Comparison of ENCODE assay signal across 8 mouse cellular contexts in genomic region chr7:109960613-109961154, GRCm38 (mm10). TPM values are rescaled to one million over a fixed set of nuclear protein-coding genes. Genes with fewer than 3 reads are reported as not detected.
DNase-seq lines count a peak whose midpoint lies in the region; ATAC-seq and TF ChIP-seq lines count a peak whose summit lies in the region.

No protein-coding gene starts in this region.

- H3K9ac ChIP-seq in heart, embryonic 15.5 days, result peak overlapping the region; percentile 98
- H3K9ac ChIP-seq in ES-E14 (ENCODE audit: insufficient read depth, low read depth, low read length, poor library complexity, severe bottlenecking), result peak overlapping the region; percentile 81
- H3K9ac ChIP-seq in forebrain, embryonic 15.5 days (replicated peaks), result peak overlapping the region; percentile 93
- peak overlapping the region; percentile 94 for H3K9ac ChIP-seq in liver, postnatal 0 days (replicated peaks)

- no peak for TF ChIP-seq CTCF in liver, postnatal 0 days (IDR thresholded peaks at IDR 0.05; ENCODE audit: low read depth)

- no peak for TF ChIP-seq EP300 in liver, postnatal 0 days (IDR thresholded peaks at IDR 0.05; ENCODE audit: low read depth)

- H3K4me2 ChIP-seq in heart, embryonic 15.5 days, result peak overlapping the region; percentile 86
- peak overlapping the region; percentile 63 for H3K4me2 ChIP-seq in forebrain, embryonic 15.5 days (replicated peaks)
- H3K4me2 ChIP-seq in liver, postnatal 0 days (ENCODE audit: low read depth, low read length), result peak overlapping the region; percentile 85

- H3K9me3 ChIP-seq in heart, embryonic 15.5 days (replicated peaks), result no peaks in the 10 kb centered on the region
- H3K9me3 ChIP-seq in ES-E14 (ENCODE audit: control insufficient read depth, insufficient read depth, low read depth, low read length), result no peaks in the 10 kb centered on the region
- H3K9me3 ChIP-seq in forebrain, embryonic 15.5 days, result no peaks in the 10 kb centered on the region
- no peaks in the 10 kb centered on the region for H3K9me3 ChIP-seq in liver, postnatal 0 days (ENCODE audit: low read length)

- no peaks in the 10 kb centered on the region for H3K36me3 ChIP-seq in heart, embryonic 15.5 days
- H3K36me3 ChIP-seq in ES-E14 (ENCODE audit: control insufficient read depth, insufficient read depth, low read length, poor library complexity, severe bottlenecking), result no peaks in the 10 kb centered on the region
- H3K36me3 ChIP-seq in forebrain, embryonic 15.5 days, result no peaks in the 10 kb centered on the region
- no peaks in the 10 kb centered on the region for H3K36me3 ChIP-seq in liver, postnatal 0 days (replicated peaks; ENCODE audit: insufficient read depth, low read length)

- WGBS in heart, embryonic 15.5 days, result 11% methylated on average over 13 of the region's 13 CpGs
- 7% methylated on average over 13 of the region's 13 CpGs for WGBS in forebrain, embryonic 15.5 days
- 12% methylated on average over 13 of the region's 13 CpGs for WGBS in liver, postnatal 0 days (ENCODE audit: insufficient replicate concordance)

- H3K4me3 ChIP-seq in heart, embryonic 15.5 days, result peak overlapping the region; percentile 87
- H3K4me3 ChIP-seq in ES-E14 (ENCODE audit: insufficient read depth in 1 of 2, low read depth in 1 of 2, low read length in 2 of 2, poor library complexity in 1 of 2, severe bottlenecking in 1 of 2), result peak overlapping the region; percentile 81 to 86
- peak overlapping the region; percentile 90 for H3K4me3 ChIP-seq in forebrain, embryonic 15.5 days
- H3K4me3 ChIP-seq in liver, postnatal 0 days (ENCODE audit: low read depth, low read length), result peak overlapping the region; percentile 82

- peaks cover 34% of the 10 kb centered on the region for H3K4me1 ChIP-seq in heart, embryonic 15.5 days (replicated peaks)
- H3K4me1 ChIP-seq in ES-E14 (ENCODE audit: control insufficient read depth in 2 of 2, insufficient read depth in 2 of 2, low read length in 2 of 2, poor library complexity in 1 of 2), result no peaks in the 10 kb centered on the region
- H3K4me1 ChIP-seq in forebrain, embryonic 15.5 days, result peaks cover 37% of the 10 kb centered on the region
- H3K4me1 ChIP-seq in liver, postnatal 0 days (ENCODE audit: insufficient read depth), result peaks cover 24% of the 10 kb centered on the region

- DNase-seq in heart, postnatal 4 days, result no peak
- no peak for DNase-seq in ES-E14 (ENCODE audit: low read depth, low spot score)
- no peak for DNase-seq in liver, postnatal 0 days
- DNase-seq in B cell, adult 2 months, result no peak
- no peak for DNase-seq in adrenal gland, postnatal 25 days
- no peak for DNase-seq in retina, embryonic 14.5 days (ENCODE audit: low spot score)

- ATAC-seq in heart, embryonic 15.5 days (replicated peaks; ENCODE audit: insufficient number of reproducible peaks, insufficient read depth, low FRiP score, low read depth), result no peak
- ATAC-seq in forebrain, embryonic 15.5 days (replicated peaks), result peak; percentile 83
- ATAC-seq in liver, postnatal 0 days, result no peak

- H3K27me3 ChIP-seq in heart, embryonic 15.5 days, result no peaks in the 10 kb centered on the region
- H3K27me3 ChIP-seq in forebrain, embryonic 15.5 days, result no peaks in the 10 kb centered on the region
- H3K27me3 ChIP-seq in liver, postnatal 0 days (ENCODE audit: insufficient read depth, low read length), result no peaks in the 10 kb centered on the region

- in situ Hi-C loops in ES-E14 (cut with MboI; ENCODE audit: low sequenced_read_pairs in 2 of 2, unreplicated experiment in 2 of 2), result no loop called here

- H3K27ac ChIP-seq in heart, embryonic 15.5 days, result peak overlapping the region; percentile 96
- H3K27ac ChIP-seq in ES-E14 (ENCODE audit: insufficient read depth, low read depth, low read length, poor library complexity, severe bottlenecking), result no peak overlapping the region
- H3K27ac ChIP-seq in forebrain, embryonic 15.5 days (replicated peaks), result peak overlapping the region; percentile 89
- peak overlapping the region; percentile 93 for H3K27ac ChIP-seq in liver, postnatal 0 days (ENCODE audit: low read depth)

TF ChIP-seq in ES-E14, 5 proteins besides CTCF, POLR2A, EP300 and RAD21:
- TF ChIP-seq ZNF384 (IDR thresholded peaks at IDR 0.05; ENCODE audit: low read depth, low read length) (no peak), HCFC1 (IDR thresholded peaks at IDR 0.05; ENCODE audit: borderline replicate concordance, insufficient read depth, low read length) (no peak), ZC3H11A (IDR thresholded peaks at IDR 0.05; ENCODE audit: borderline replicate concordance, low read depth, low read length) (no peak), CHD2 (IDR thresholded peaks at IDR 0.05; ENCODE audit: low read depth, low read length) (no peak), MAFK (IDR thresholded peaks at IDR 0.05; ENCODE audit: insufficient read depth, low read depth, low read length) (no peak)

RNA-seq across cellular contexts. Expression of gene Dennd5a, which starts 0.4 kb away (rescaled TPM):
- polyA plus RNA-seq in heart, embryonic 15.5 days (2015; fragmentation: Nextera tagmentation; extraction: Ambion mirVana), result 37.8 and 38.7 TPM in 2 replicates
- total RNA-seq in heart, postnatal 4 days (2021), result 100 to 1,000 TPM; 185 to 190 TPM
- total RNA-seq in ES-E14 (2012; rRNA removed), result 27.1 and 28.8 TPM in 2 replicates
- polyA plus RNA-seq in forebrain, embryonic 15.5 days (2015; fragmentation: Nextera tagmentation; extraction: Ambion mirVana), result 47.3 and 54.1 TPM in 2 replicates
- polyA plus RNA-seq in liver, postnatal 0 days (2015; fragmentation: Nextera tagmentation; extraction: Ambion mirVana), result 8.0 and 8.9 TPM in 2 replicates
- 143 and 171 TPM in 2 replicates for total RNA-seq in adrenal gland, postnatal 25 days (2021)

RNA-seq across cellular contexts. Expression of gene Tmem41b, which starts 26.0 kb away (rescaled TPM):
- 44.1 and 44.6 TPM in 2 replicates for polyA plus RNA-seq in heart, embryonic 15.5 days (2015; fragmentation: Nextera tagmentation; extraction: Ambion mirVana)
- total RNA-seq in heart, postnatal 4 days (2021), result 10 to 100 TPM; 50.9 to 55.2 TPM
- 154 and 161 TPM in 2 replicates for total RNA-seq in ES-E14 (2012; rRNA removed)
- 65.0 and 65.1 TPM in 2 replicates for polyA plus RNA-seq in forebrain, embryonic 15.5 days (2015; fragmentation: Nextera tagmentation; extraction: Ambion mirVana)
- polyA plus RNA-seq in liver, postnatal 0 days (2015; fragmentation: Nextera tagmentation; extraction: Ambion mirVana), result 26.9 and 27.7 TPM in 2 replicates
- 54.0 and 56.7 TPM in 2 replicates for total RNA-seq in adrenal gland, postnatal 25 days (2021)

RNA-seq across cellular contexts. Expression of gene Ipo7, which starts 57.4 kb away (rescaled TPM):
- 34.3 and 35.3 TPM in 2 replicates for polyA plus RNA-seq in heart, embryonic 15.5 days (2015; fragmentation: Nextera tagmentation; extraction: Ambion mirVana)
- total RNA-seq in heart, postnatal 4 days (2021), result 100 to 1,000 TPM in 1 of 2 experiments, 10 to 100 TPM in 1; 99.5 to 103 TPM
- 145 and 161 TPM in 2 replicates for total RNA-seq in ES-E14 (2012; rRNA removed)
- polyA plus RNA-seq in forebrain, embryonic 15.5 days (2015; fragmentation: Nextera tagmentation; extraction: Ambion mirVana), result 46.4 and 46.9 TPM in 2 replicates
- 10.7 and 11.9 TPM in 2 replicates for polyA plus RNA-seq in liver, postnatal 0 days (2015; fragmentation: Nextera tagmentation; extraction: Ambion mirVana)
- total RNA-seq in adrenal gland, postnatal 25 days (2021), result 84.8 and 104 TPM in 2 replicates
